Mouse (Mus musculus) embryo, embryonic 10.5 days (tissue): ENCODE data around the gene Gm10382.
"Not testable (repeated sequence)": the region's sequence is repeated elsewhere in the genome, so short reads cannot be mapped to it uniquely, and the experiment has no call there.

Source experiments
- DNase-seq: peaks from one replicate; pipeline ENCODE4 v3.0.0-alpha.2; 2015; ENCODE audit warnings: low spot score

The Gm10382 gene

GRCm38 (mm10) chr5:125393622-125394603 lies 4.8 kb downstream of the Gm10382 start:
- DNase-seq, result peak; percentile 97

GRCm38 (mm10) chr5:125395008-125395407 lies 5.9 kb downstream of the Gm10382 start:
- peak; percentile 43 for DNase-seq

GRCm38 (mm10) chr5:125400903-125401302 lies 11.8 kb downstream of the Gm10382 start:
- no peak for DNase-seq

- DNase-seq, result no peak
These were observed 13.4 kb downstream of the Gm10382 start for GRCm38 (mm10) chr5:125402476-125402875.

GRCm38 (mm10) chr5:125402991-125403390 lies 13.9 kb downstream of the Gm10382 start:
- no peak for DNase-seq

- DNase-seq, result peak; percentile 93
These were observed 14.7 kb downstream of the Gm10382 start for GRCm38 (mm10) chr5:125403481-125404465.

GRCm38 (mm10) chr5:125404536-125404902 lies 15.4 kb downstream of the Gm10382 start:
- peak; percentile 64 for DNase-seq

- peak; percentile 89 for DNase-seq
These were observed 15.9 kb downstream of the Gm10382 start for GRCm38 (mm10) chr5:125404903-125405545.

GRCm38 (mm10) chr5:125405546-125406248 lies 16.6 kb downstream of the Gm10382 start:
- DNase-seq, result peak; percentile 98

GRCm38 (mm10) chr5:125406322-125407016 lies 17.3 kb downstream of the Gm10382 start:
- peak; percentile 64 for DNase-seq

- DNase-seq, result no peak
These were observed 18.1 kb downstream of the Gm10382 start for GRCm38 (mm10) chr5:125407020-125407830.

- no peak for DNase-seq
These were observed 18.9 kb downstream of the Gm10382 start for GRCm38 (mm10) chr5:125407910-125408575.

GRCm38 (mm10) chr5:125408842-125409241 lies 19.7 kb downstream of the Gm10382 start:
- DNase-seq, result peak; percentile 95

- peak; percentile 89 for DNase-seq
These were observed 20.4 kb downstream of the Gm10382 start for GRCm38 (mm10) chr5:125409348-125410090.

GRCm38 (mm10) chr5:125411972-125412530 lies 22.9 kb downstream of the Gm10382 start:
- peak; percentile 77 for DNase-seq

GRCm38 (mm10) chr5:125412536-125412935 lies 23.4 kb downstream of the Gm10382 start:
- not testable (repeated sequence) for DNase-seq

- DNase-seq, result no peak
These were observed 24.6 kb downstream of the Gm10382 start for GRCm38 (mm10) chr5:125413763-125414162.

- DNase-seq, result no peak
These were observed 27.1 kb downstream of the Gm10382 start for GRCm38 (mm10) chr5:125416183-125416582.
